23 mouse cellular contexts compared by ENCODE assay signal in the genomic region with DNA sequence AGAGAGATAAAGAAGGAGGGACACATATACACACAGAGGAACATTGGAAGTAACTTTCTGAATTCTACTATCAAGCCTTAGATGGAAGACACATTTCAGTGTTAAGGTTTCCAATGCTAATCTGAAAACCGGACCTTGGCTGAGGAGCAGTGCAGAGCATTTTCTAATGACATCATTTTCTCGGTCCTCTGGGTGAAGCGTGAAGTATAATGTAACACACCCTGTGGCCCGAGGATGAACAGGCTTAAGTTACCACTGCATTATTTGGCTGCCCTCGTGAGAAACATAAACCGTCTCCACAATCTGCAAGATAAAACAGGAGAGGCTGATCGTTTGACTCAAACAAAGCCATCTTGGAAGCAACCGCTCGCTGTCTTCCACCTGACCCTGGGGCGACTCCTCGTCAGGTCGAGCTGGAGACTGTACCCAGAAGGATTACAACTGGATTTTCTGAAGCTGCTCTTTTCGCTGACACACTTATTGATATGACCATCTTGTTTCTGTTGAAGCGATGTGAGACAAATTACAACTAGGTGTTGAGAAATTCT.
DNase-seq lines count a peak whose midpoint lies in the region; ATAC-seq and TF ChIP-seq lines count a peak whose summit lies in the region.
"Had no signal": no experiment of that assay in that cellular context is flagged by ENCODE, and none has a peak within 500 bp of the region (broad histone marks: within the 10 kb centered on the region; RNA-seq: fewer than 3 reads in every experiment).

No protein-coding gene starts in this region.

- H3K9me3 ChIP-seq in kidney, embryonic 15.5 days (replicated peaks), result no peaks in the 10 kb centered on the region
- H3K9me3 ChIP-seq: embryonic facial prominence, embryonic 13.5 days; forebrain, embryonic 10.5 days; intestine, embryonic 15.5 days; limb, embryonic 12.5 days; liver, embryonic 13.5 days; lung, embryonic 15.5 days; neural tube, embryonic 13.5 days had no signal

- TF ChIP-seq CTCF in gastrocnemius, adult 2 months (IDR thresholded peaks at IDR 0.05), result no peak

- H3K27ac ChIP-seq in gastrocnemius, adult 2 months, result peak overlapping the region; percentile 40
- H3K27ac ChIP-seq in kidney, embryonic 15.5 days, result 0 out of 2 replicates have a peak overlapping the region, but pooled peaks have one; percentile 13
- H3K27ac ChIP-seq: embryonic facial prominence, embryonic 13.5 days; forebrain, embryonic 10.5 days; hindbrain, embryonic 14.5 days; intestine, embryonic 15.5 days; limb, embryonic 12.5 days; liver, embryonic 13.5 days; lung, embryonic 15.5 days; macrophage; neural tube, embryonic 13.5 days had no signal

- DNase-seq in gastrocnemius, adult 2 months, result no peak
- DNase-seq in gastrocnemius, adult 8-10 months (ENCODE audit: low spot score in 2 of 2), result no peak
- no peak for DNase-seq in kidney, postnatal 10 days
- peak; percentile 14 for DNase-seq in urinary bladder, postnatal 14 days (ENCODE audit: low spot score)
- no peak for DNase-seq in urinary bladder, adult 2 months (ENCODE audit: low spot score)
- peak; percentile 24 for DNase-seq in gonadal fat pad, adult 2 months (ENCODE audit: low read depth)
- no peak for DNase-seq in yolk sac, embryonic 10.5 days (ENCODE audit: low spot score)
- DNase-seq: adrenal gland, adult 8-10 months; cerebellum, adult 9-10 months; forebrain, postnatal 0 days; liver, embryonic 13.5 days; right cerebral cortex, adult 18-20 months; thymus, postnatal 14 days had no signal

- WGBS in kidney, embryonic 15.5 days, result 40% methylated on average over 14 of the region's 14 CpGs

- peak; percentile 89 for ATAC-seq in kidney, embryonic 15.5 days (replicated peaks; ENCODE audit: low FRiP score)
- ATAC-seq: forebrain, postnatal 0 days; intestine, embryonic 15.5 days had no signal

- H3K9ac ChIP-seq in kidney, embryonic 15.5 days, result no peak overlapping the region
- H3K9ac ChIP-seq: embryonic facial prominence, embryonic 13.5 days; forebrain, postnatal 0 days; hindbrain, embryonic 14.5 days; intestine, embryonic 15.5 days; limb, embryonic 12.5 days; liver, embryonic 13.5 days; lung, embryonic 15.5 days; neural tube, embryonic 13.5 days had no signal

- H3K4me3 ChIP-seq in gastrocnemius, adult 2 months, result peak overlapping the region; percentile 21; the same call in 1 of the 2 replicates
- no peak overlapping the region for H3K4me3 ChIP-seq in kidney, embryonic 15.5 days (replicated peaks)
- H3K4me3 ChIP-seq: embryonic facial prominence, embryonic 13.5 days; forebrain, embryonic 10.5 days; intestine, embryonic 15.5 days; limb, embryonic 12.5 days; liver, embryonic 13.5 days; lung, embryonic 15.5 days; neural tube, embryonic 13.5 days had no signal

- intact Hi-C loops in gastrocnemius, adult 2 months (cut with DNase I), result no loop called here

- H3K4me1 ChIP-seq in kidney, embryonic 15.5 days, result no peaks in the 10 kb centered on the region
- H3K4me1 ChIP-seq: forebrain, embryonic 10.5 days; intestine, embryonic 15.5 days; limb, embryonic 12.5 days; liver, embryonic 13.5 days; lung, embryonic 15.5 days; neural tube, embryonic 13.5 days had no signal

- H3K4me2 ChIP-seq in kidney, embryonic 15.5 days, result peak overlapping the region; percentile 30
- H3K4me2 ChIP-seq: embryonic facial prominence, embryonic 13.5 days; hindbrain, embryonic 14.5 days; intestine, embryonic 15.5 days; limb, embryonic 12.5 days; liver, embryonic 13.5 days; lung, embryonic 15.5 days; midbrain, embryonic 11.5 days; neural tube, embryonic 13.5 days had no signal

- no peaks in the 10 kb centered on the region for H3K36me3 ChIP-seq in kidney, embryonic 15.5 days
- H3K36me3 ChIP-seq: embryonic facial prominence, embryonic 13.5 days; forebrain, embryonic 10.5 days; intestine, embryonic 15.5 days; limb, embryonic 12.5 days; liver, embryonic 13.5 days; lung, embryonic 15.5 days; neural tube, embryonic 13.5 days had no signal

- no peaks in the 10 kb centered on the region for H3K27me3 ChIP-seq in kidney, embryonic 15.5 days
- H3K27me3 ChIP-seq: embryonic facial prominence, embryonic 13.5 days; intestine, embryonic 15.5 days; limb, embryonic 12.5 days; liver, embryonic 13.5 days; lung, embryonic 15.5 days; neural tube, embryonic 13.5 days had no signal

Comparison
In these comparisons a context has a peak if more than half of its experiments do, and no peak if none do; other contexts are left out.
1. DNase-seq: peak in urinary bladder, postnatal 14 days (single experiment) and gonadal fat pad, adult 2 months (single experiment); none in gastrocnemius, adult 2 months (single experiment), gastrocnemius, adult 8-10 months (0 of 2), kidney, postnatal 10 days (single experiment), urinary bladder, adult 2 months (single experiment) and yolk sac, embryonic 10.5 days (single experiment).